Mouse (Mus musculus): ENCODE data around the gene Net1. TPM values are rescaled to one million over a fixed set of nuclear protein-coding genes. Genes with fewer than 3 reads are reported as not detected.
A peak's percentile ranks its signal among the peaks of the same experiment; 100 is the strongest.

The Net1 gene
- polyA plus RNA-seq, 1 experiment, result 9.3 TPM

GRCm38 (mm10) chr13:3893126-3893734 is 24.8 kb downstream of the Net1 start:
- H3K4me1 ChIP-seq (ENCODE audit: control insufficient read depth), result peaks cover 62% of the 10 kb centered on the region
- peaks cover 3% of the 10 kb centered on the region; the same call in 1 of the 2 replicates for H3K9me3 ChIP-seq (ENCODE audit: control insufficient read depth, low read length)
- no peak for TF ChIP-seq TAL1 (IDR thresholded peaks at IDR 0.05; ENCODE audit: low read length)
- TF ChIP-seq GATA1 (IDR thresholded peaks at IDR 0.05; ENCODE audit: low read length), result 0 out of 2 replicates have a peak, but pooled peaks have one; percentile 12
- no peaks in the 10 kb centered on the region for H3K27me3 ChIP-seq (ENCODE audit: control insufficient read depth)
- H3K4me3 ChIP-seq (replicated peaks), result peak overlapping the region; percentile 75
- H3K36me3 ChIP-seq (ENCODE audit: control insufficient read depth), result peaks cover 66% of the 10 kb centered on the region

GRCm38 (mm10) chr13:3892601-3893000 is 25.4 kb downstream of the Net1 start:
- TF ChIP-seq GATA1 (IDR thresholded peaks at IDR 0.05; ENCODE audit: low read length) (no peak), TAL1 (IDR thresholded peaks at IDR 0.05; ENCODE audit: low read length) (no peak)
- Histone ChIP-seq H3K4me1 (ENCODE audit: control insufficient read depth) (peaks cover 58% of the 10 kb centered on the region), H3K4me3 (replicated peaks) (peak overlapping the region; percentile 75), H3K36me3 (ENCODE audit: control insufficient read depth) (peaks cover 67% of the 10 kb centered on the region), H3K9me3 (ENCODE audit: control insufficient read depth, low read length) (no peaks in the 10 kb centered on the region), H3K27me3 (ENCODE audit: control insufficient read depth) (no peaks in the 10 kb centered on the region)

- Histone ChIP-seq H3K4me1 (ENCODE audit: control insufficient read depth) (peaks cover 55% of the 10 kb centered on the region), H3K36me3 (ENCODE audit: control insufficient read depth) (peaks cover 77% of the 10 kb centered on the region), H3K9me3 (ENCODE audit: control insufficient read depth, low read length) (no peaks in the 10 kb centered on the region), H3K4me3 (replicated peaks) (peak overlapping the region; percentile 75), H3K27me3 (ENCODE audit: control insufficient read depth) (no peaks in the 10 kb centered on the region)
- TF ChIP-seq GATA1 (IDR thresholded peaks at IDR 0.05; ENCODE audit: low read length), result no peak
- no peak for TF ChIP-seq TAL1 (IDR thresholded peaks at IDR 0.05; ENCODE audit: low read length)
These were observed 26.4 kb downstream of the Net1 start for GRCm38 (mm10) chr13:3891479-3892087.

DNA sequence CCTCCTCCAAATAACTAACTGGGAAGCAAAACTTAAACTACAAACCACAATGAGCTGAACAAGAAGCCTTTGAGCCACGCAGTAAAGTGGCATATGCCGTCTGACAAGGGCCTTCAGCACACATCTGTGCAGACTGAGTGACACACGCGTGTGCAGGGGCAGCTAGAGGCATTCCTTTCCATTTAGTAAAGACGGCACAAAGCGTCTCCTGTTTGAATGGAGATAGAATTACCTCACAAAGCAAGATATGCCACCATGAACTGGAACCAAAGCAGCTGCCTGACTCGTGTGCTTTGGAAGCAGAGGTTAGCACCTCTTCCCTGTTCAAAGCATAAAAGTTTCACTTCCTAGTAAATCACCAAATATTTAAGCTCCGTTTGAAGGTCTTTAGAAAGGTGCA is 28.0 kb downstream of the Net1 start:
- Histone ChIP-seq H3K4me1 (ENCODE audit: control insufficient read depth) (peaks cover 44% of the 10 kb centered on the region), H3K36me3 (ENCODE audit: control insufficient read depth) (peaks cover 78% of the 10 kb centered on the region), H3K9me3 (ENCODE audit: control insufficient read depth, low read length) (no peaks in the 10 kb centered on the region), H3K27me3 (ENCODE audit: control insufficient read depth) (no peaks in the 10 kb centered on the region), H3K4me3 (replicated peaks) (peak overlapping the region; percentile 27)
- TF ChIP-seq TAL1 (IDR thresholded peaks at IDR 0.05; ENCODE audit: low read length) (no peak), GATA1 (IDR thresholded peaks at IDR 0.05; ENCODE audit: low read length) (no peak)

DNA sequence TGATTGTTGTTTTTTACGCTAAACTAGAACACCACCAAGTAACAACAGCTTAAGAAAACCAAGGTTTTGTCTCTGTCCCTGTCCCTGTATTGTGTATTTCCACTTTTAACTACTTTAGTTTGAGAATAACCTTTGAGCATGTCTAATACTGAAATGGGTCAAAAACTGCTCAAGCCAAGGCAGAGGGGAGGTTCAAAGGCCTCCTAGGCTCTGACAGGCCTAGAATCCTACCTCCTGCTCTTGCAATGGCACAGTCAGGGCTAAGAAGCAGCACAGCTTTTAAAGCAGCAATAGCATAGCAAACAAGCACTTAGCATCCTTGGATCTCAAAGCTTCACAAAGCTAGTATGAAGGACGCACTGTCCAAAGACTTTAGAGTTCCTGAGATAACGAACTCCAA is 28.9 kb downstream of the Net1 start:
- TF ChIP-seq TAL1 (IDR thresholded peaks at IDR 0.05; ENCODE audit: low read length) (no peak), GATA1 (IDR thresholded peaks at IDR 0.05; ENCODE audit: low read length) (no peak)
- H3K27me3 ChIP-seq (ENCODE audit: control insufficient read depth), result no peaks in the 10 kb centered on the region
- peaks cover 78% of the 10 kb centered on the region for H3K36me3 ChIP-seq (ENCODE audit: control insufficient read depth)
- peaks cover 37% of the 10 kb centered on the region for H3K4me1 ChIP-seq (ENCODE audit: control insufficient read depth)
- no peaks in the 10 kb centered on the region for H3K9me3 ChIP-seq (ENCODE audit: control insufficient read depth, low read length)
- no peak overlapping the region for H3K4me3 ChIP-seq (replicated peaks)

- Histone ChIP-seq H3K9me3 (ENCODE audit: control insufficient read depth, low read length) (no peaks in the 10 kb centered on the region), H3K4me1 (ENCODE audit: control insufficient read depth) (peaks cover 23% of the 10 kb centered on the region), H3K27me3 (ENCODE audit: control insufficient read depth) (no peaks in the 10 kb centered on the region), H3K4me3 (replicated peaks) (no peak overlapping the region), H3K36me3 (ENCODE audit: control insufficient read depth) (peaks cover 96% of the 10 kb centered on the region)
- TF ChIP-seq TAL1 (IDR thresholded peaks at IDR 0.05; ENCODE audit: low read length) (no peak), GATA1 (IDR thresholded peaks at IDR 0.05; ENCODE audit: low read length) (no peak)
These were observed 31.4 kb downstream of the Net1 start for GRCm38 (mm10) chr13:3886663-3887062.

DNA sequence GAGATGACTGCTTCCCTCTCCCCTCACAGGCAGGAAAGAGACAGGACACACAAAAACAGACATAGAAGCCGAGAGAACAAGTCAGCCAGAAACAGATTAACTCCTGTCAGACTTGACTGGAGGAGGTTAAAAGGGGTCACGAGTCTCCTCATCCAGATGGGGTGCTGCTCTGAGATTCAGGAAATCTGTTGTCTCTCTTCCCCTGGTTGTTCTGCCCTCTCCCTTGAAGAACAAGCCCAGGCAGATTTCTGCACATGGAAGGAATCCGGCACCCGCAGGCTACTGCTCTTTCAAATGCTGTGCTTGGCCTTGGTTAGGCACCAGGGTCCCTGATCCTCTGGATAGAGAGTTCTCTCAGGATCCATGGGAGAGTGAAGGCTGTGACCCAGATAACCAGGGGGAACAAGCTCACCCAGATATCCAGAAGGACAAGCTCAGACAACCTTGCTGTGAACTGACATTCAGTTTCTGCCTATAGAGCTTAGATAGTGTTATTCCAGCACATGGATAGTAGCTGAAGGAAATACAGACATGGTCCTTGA is 40.3 kb downstream of the Net1 start:
- Histone ChIP-seq H3K36me3 (ENCODE audit: control insufficient read depth) (peaks cover 46% of the 10 kb centered on the region), H3K4me3 (replicated peaks) (no peak overlapping the region), H3K27me3 (ENCODE audit: control insufficient read depth) (no peaks in the 10 kb centered on the region), H3K9me3 (ENCODE audit: control insufficient read depth, low read length) (no peaks in the 10 kb centered on the region), H3K4me1 (ENCODE audit: control insufficient read depth) (peaks cover 40% of the 10 kb centered on the region)
- TF ChIP-seq TAL1 (IDR thresholded peaks at IDR 0.05; ENCODE audit: low read length) (no peak), GATA1 (IDR thresholded peaks at IDR 0.05; ENCODE audit: low read length) (no peak)

- TF ChIP-seq GATA1 (IDR thresholded peaks at IDR 0.05; ENCODE audit: low read length) (no peak), TAL1 (IDR thresholded peaks at IDR 0.05; ENCODE audit: low read length) (no peak)
- Histone ChIP-seq H3K36me3 (ENCODE audit: control insufficient read depth) (peaks cover 40% of the 10 kb centered on the region), H3K27me3 (ENCODE audit: control insufficient read depth) (no peaks in the 10 kb centered on the region), H3K4me3 (replicated peaks) (no peak overlapping the region), H3K9me3 (ENCODE audit: control insufficient read depth, low read length) (no peaks in the 10 kb centered on the region), H3K4me1 (ENCODE audit: control insufficient read depth) (peaks cover 46% of the 10 kb centered on the region)
These were observed 40.8 kb downstream of the Net1 start for GRCm38 (mm10) chr13:3877185-3877584.

DNA sequence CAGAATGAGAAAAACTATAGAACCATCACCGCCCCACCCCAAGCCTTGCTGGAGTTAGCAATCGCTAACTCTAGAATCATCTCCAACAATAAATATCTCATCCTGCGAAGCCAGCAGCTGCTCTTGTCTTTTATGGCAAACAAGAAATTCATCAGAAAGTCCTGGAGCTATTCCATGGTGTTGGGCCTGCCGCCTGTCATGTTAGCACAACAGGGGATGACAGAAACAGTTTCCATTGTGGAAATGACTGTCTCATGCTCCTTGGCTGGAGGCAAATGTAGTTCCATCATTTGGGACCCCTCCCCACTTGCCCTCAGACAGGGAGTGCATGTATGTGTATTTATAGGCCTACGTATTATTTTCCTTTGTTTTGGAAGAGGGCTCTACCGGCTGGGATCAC is 41.6 kb downstream of the Net1 start:
- H3K4me1 ChIP-seq (ENCODE audit: control insufficient read depth), result peaks cover 53% of the 10 kb centered on the region
- H3K9me3 ChIP-seq (ENCODE audit: control insufficient read depth, low read length), result no peaks in the 10 kb centered on the region
- no peak overlapping the region for H3K4me3 ChIP-seq (replicated peaks)
- no peak for TF ChIP-seq TAL1 (IDR thresholded peaks at IDR 0.05; ENCODE audit: low read length)
- H3K36me3 ChIP-seq (ENCODE audit: control insufficient read depth), result peaks cover 33% of the 10 kb centered on the region
- no peaks in the 10 kb centered on the region for H3K27me3 ChIP-seq (ENCODE audit: control insufficient read depth)
